Mouse (Mus musculus) heart, embryonic 14.5 days (tissue): ENCODE measurements around the gene Tmem150c. TPM values are rescaled to one million over a fixed set of nuclear protein-coding genes. Genes with fewer than 3 reads are reported as not detected.

Source experiments
- ATAC-seq: fragments of 200-750 bp; cut with Nextera tagmentation; 2 replicates; pipeline ENCODE4 v1.8.0; 2017; ENCODE audit warnings: low read depth, moderate TSS enrichment; ENCODE audit not compliant: insufficient number of reproducible peaks, insufficient read depth, low FRiP score
- H3K27ac ChIP-seq, 2 experiments: fragments of 200-500 bp in 1 of 2; fragments of 300-500 bp in 1 of 2; sonication (generic) in 1 of 2; replicated peaks in 1 of 2; 2 replicates each; pipeline ENCODE4 v1.5.1; 2012 to 2014; ENCODE audit warnings: low read depth in 2 of 2, low read length in 2 of 2, control low read depth in 1 of 2, mild to moderate bottlenecking in 1 of 2, mixed read lengths in 1 of 2; ENCODE audit not compliant: control insufficient read depth in 1 of 2, insufficient read depth in 1 of 2
- H3K27me3 ChIP-seq: fragments of 300-500 bp; sonication (generic); 2 replicates; pipeline ENCODE4 v1.6.1; 2014; ENCODE audit warnings: mild to moderate bottlenecking, low read length, control low read depth; ENCODE audit not compliant: control insufficient read depth, insufficient read depth
- H3K36me3 ChIP-seq: fragments of 300-500 bp; sonication (generic); 2 replicates; pipeline ENCODE4 v1.6.1; 2014; ENCODE audit warnings: mild to moderate bottlenecking, control low read depth, low read length, mixed read lengths; ENCODE audit not compliant: control insufficient read depth, insufficient read depth
- H3K4me1 ChIP-seq, 2 experiments: fragments of 200-500 bp in 1 of 2; fragments of 300-500 bp in 1 of 2; sonication (generic) in 1 of 2; 2 replicates each; pipeline ENCODE4 v1.6.1; 2012 to 2014; ENCODE audit warnings: low read length in 2 of 2, control low read depth in 1 of 2, mixed read lengths in 1 of 2; ENCODE audit not compliant: control insufficient read depth in 2 of 2, insufficient read depth in 2 of 2
- H3K4me2 ChIP-seq: fragments of 300-500 bp; sonication (generic); 2 replicates; pipeline ENCODE4 v1.6.1; 2014; ENCODE audit warnings: mild to moderate bottlenecking, low read length
- H3K4me3 ChIP-seq, 2 experiments: fragments of 200-500 bp in 1 of 2; fragments of 300-500 bp in 1 of 2; sonication (generic) in 1 of 2; 2 replicates each; pipeline ENCODE4 v1.5.1; 2012 to 2014; ENCODE audit warnings: low read length in 2 of 2, mild to moderate bottlenecking in 2 of 2, control low read depth in 1 of 2, low read depth in 1 of 2, moderate library complexity in 1 of 2; ENCODE audit not compliant: control insufficient read depth in 1 of 2, insufficient read depth in 1 of 2
- H3K9ac ChIP-seq: fragments of 300-500 bp; sonication (generic); 2 replicates; pipeline ENCODE4 v1.6.1; 2014; ENCODE audit warnings: mild to moderate bottlenecking, low read length
- H3K9me3 ChIP-seq: fragments of 300-500 bp; sonication (generic); 2 replicates; pipeline ENCODE4 v1.6.1; 2016; ENCODE audit warnings: low read length, control low read depth; ENCODE audit not compliant: control insufficient read depth
- WGBS: fragments of 180-500 bp; shearing (Covaris S2); extraction: QIAGEN DNeasy Blood & Tissue Kit; methylation state at CpG from one replicate; pipeline ENCODE4 v1.1.7; 2014; 5-methylcytosine and 5-hydroxymethylcytosine counted together
- polyA plus RNA-seq: library from polyadenylated mRNA; unstranded; fragments of >200 nt; fragmentation: Nextera tagmentation; extraction: Ambion mirVana; gene quantifications from 2 replicates; pipeline ENCODE4 v1.2.1, GENCODE M21; 2014

Tmem150c gene
- polyA plus RNA-seq, 1 experiment from 2014 or later = 1.2 TPM

DNA sequence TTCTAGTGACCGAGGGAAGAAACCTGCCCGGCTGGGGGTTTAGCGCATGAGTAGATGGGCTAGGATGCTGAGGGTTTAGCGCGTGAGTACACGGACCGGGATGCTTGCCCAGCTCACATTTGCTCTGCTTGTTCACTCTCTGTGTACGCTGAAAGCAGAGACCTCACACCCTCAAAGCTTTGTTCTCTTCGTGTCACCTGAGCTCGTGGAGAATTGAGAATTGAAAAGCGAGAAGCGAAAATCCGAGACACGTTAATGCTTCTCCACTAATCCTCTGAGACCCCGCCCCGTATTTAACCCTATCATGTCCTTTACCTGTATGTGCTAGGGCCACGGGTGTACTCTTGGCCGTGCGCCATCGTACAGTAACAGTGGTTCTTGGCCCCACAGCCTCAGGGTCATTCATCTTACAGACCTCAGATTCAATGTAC, 38.9 kb downstream of the Tmem150c start:
- Histone ChIP-seq H3K4me2 (peak overlapping the region; percentile 55), H3K27me3 (peaks cover 27% of the 10 kb centered on the region), H3K4me1 (peaks cover 0 to 2% of the 10 kb centered on the region in 2 experiments; a peak in 1 of 4 replicates), H3K9ac (no peak overlapping the region), H3K4me3 (0 out of 4 replicates have a peak overlapping the region, but pooled peaks of 1 of the 2 experiments have one; percentile 1), H3K36me3 (no peaks in the 10 kb centered on the region), H3K27ac (no peak overlapping the region), H3K9me3 (no peaks in the 10 kb centered on the region)
- WGBS = 6% methylated on average over 20 of the region's 20 CpGs
- ATAC-seq = no peak

- Histone ChIP-seq H3K4me1 (peaks cover 0 to 2% of the 10 kb centered on the region in 2 experiments; a peak in 1 of 4 replicates), H3K4me3 (no peak overlapping the region), H3K27ac (no peak overlapping the region), H3K36me3 (no peaks in the 10 kb centered on the region), H3K27me3 (peaks cover 27% of the 10 kb centered on the region), H3K9me3 (no peaks in the 10 kb centered on the region), H3K4me2 (no peak overlapping the region), H3K9ac (no peak overlapping the region)
- 55% methylated on average over 8 of the region's 8 CpGs for WGBS
- ATAC-seq = no peak
These were observed 40.3 kb downstream of the Tmem150c start for GRCm38 (mm10) chr5:100119331-100119730.

- no peak overlapping the region for H3K27ac ChIP-seq
- WGBS = 37% methylated on average over 5 of the region's 5 CpGs
- H3K9ac ChIP-seq = no peak overlapping the region
- H3K4me3 ChIP-seq = no peak overlapping the region
- no peak overlapping the region for H3K4me2 ChIP-seq
- H3K36me3 ChIP-seq = no peaks in the 10 kb centered on the region
- H3K9me3 ChIP-seq = no peaks in the 10 kb centered on the region
- no peaks in the 10 kb centered on the region; the same call in 1 of the 2 replicates for H3K27me3 ChIP-seq
- ATAC-seq = no peak
- no peaks in the 10 kb centered on the region for H3K4me1 ChIP-seq
These were observed 46.2 kb downstream of the Tmem150c start for GRCm38 (mm10) chr5:100113403-100113802.

GRCm38 (mm10) chr5:100110581-100110980, 49.0 kb downstream of the Tmem150c start:
- ATAC-seq = no peak
- 72% methylated on average over 3 of the region's 3 CpGs for WGBS
- Histone ChIP-seq H3K9ac (no peak overlapping the region), H3K27ac (no peak overlapping the region), H3K4me1 (no peaks in the 10 kb centered on the region), H3K4me2 (no peak overlapping the region), H3K36me3 (no peaks in the 10 kb centered on the region), H3K27me3 (no peaks in the 10 kb centered on the region), H3K4me3 (no peak overlapping the region), H3K9me3 (no peaks in the 10 kb centered on the region)

- H3K4me2 ChIP-seq = no peak overlapping the region
- WGBS = 39% methylated on average over 7 of the region's 7 CpGs
- H3K9ac ChIP-seq = no peak overlapping the region
- H3K27me3 ChIP-seq = no peaks in the 10 kb centered on the region
- ATAC-seq = no peak
- H3K4me1 ChIP-seq = no peaks in the 10 kb centered on the region
- H3K9me3 ChIP-seq = no peaks in the 10 kb centered on the region
- H3K4me3 ChIP-seq = no peak overlapping the region
- H3K27ac ChIP-seq = no peak overlapping the region
- no peaks in the 10 kb centered on the region for H3K36me3 ChIP-seq
These were observed 49.9 kb downstream of the Tmem150c start for GRCm38 (mm10) chr5:100109543-100110282.

DNA sequence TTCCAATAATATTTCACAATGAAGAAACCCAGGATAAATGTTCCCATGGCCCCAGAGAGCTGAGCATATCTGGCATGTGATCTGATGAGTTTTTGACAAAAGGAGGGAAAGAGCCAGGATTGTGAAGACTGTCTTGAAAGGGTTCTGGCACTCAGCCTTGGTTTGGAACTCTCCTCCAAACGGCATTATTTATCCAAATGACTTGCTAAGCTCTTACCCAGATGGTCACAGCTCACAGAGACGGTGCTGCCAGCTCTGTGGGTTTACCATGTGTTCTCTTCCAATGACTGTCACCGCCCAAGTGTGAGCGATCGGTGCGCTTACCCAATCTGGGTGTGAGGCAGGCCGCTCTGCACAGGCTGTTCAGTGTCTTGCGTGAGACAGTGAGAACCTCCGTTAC, 50.7 kb downstream of the Tmem150c start:
- WGBS = 69% methylated on average over 9 of the region's 9 CpGs
- H3K27ac ChIP-seq = no peak overlapping the region
- no peak for ATAC-seq

DNA sequence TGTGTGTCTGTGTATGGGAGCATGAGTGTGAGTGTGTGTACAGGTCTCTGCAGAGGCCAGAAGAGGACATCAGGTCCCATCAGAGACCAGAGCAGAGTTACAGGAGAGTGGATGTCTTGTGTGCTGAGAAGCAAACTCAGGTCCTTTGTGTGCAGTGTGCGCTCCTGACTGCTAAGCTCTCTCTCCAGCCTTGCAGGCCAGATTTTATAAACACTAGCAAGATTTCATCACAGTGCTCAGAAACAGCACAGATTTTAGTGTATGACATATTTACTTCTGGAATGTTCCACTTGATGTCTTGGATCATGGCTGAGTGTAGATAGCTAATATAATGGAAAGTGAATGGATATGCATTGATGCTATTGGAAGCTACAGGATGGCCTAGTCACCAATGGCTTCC, 57.2 kb downstream of the Tmem150c start:
- H3K9ac ChIP-seq = no peak overlapping the region
- H3K4me1 ChIP-seq = no peaks in the 10 kb centered on the region
- no peak overlapping the region for H3K4me3 ChIP-seq
- H3K27ac ChIP-seq = no peak overlapping the region
- ATAC-seq = no peak
- WGBS = 86% methylated on average over 1 of the region's 1 CpGs
- no peaks in the 10 kb centered on the region for H3K36me3 ChIP-seq
- no peak overlapping the region for H3K4me2 ChIP-seq
- no peaks in the 10 kb centered on the region for H3K27me3 ChIP-seq
- H3K9me3 ChIP-seq = no peaks in the 10 kb centered on the region

More for the DNA sequence above, 50.7 kb downstream of the Tmem150c start:
- H3K27me3 ChIP-seq = no peaks in the 10 kb centered on the region
- no peak overlapping the region for H3K9ac ChIP-seq
- H3K9me3 ChIP-seq = no peaks in the 10 kb centered on the region
- H3K4me2 ChIP-seq = no peak overlapping the region
- H3K4me1 ChIP-seq = no peaks in the 10 kb centered on the region
- H3K36me3 ChIP-seq = no peaks in the 10 kb centered on the region
- H3K4me3 ChIP-seq = no peak overlapping the region

- Histone ChIP-seq H3K4me1 (no peaks in the 10 kb centered on the region), H3K9me3 (no peaks in the 10 kb centered on the region), H3K36me3 (no peaks in the 10 kb centered on the region), H3K27me3 (no peaks in the 10 kb centered on the region), H3K27ac (no peak overlapping the region), H3K9ac (no peak overlapping the region), H3K4me2 (no peak overlapping the region), H3K4me3 (no peak overlapping the region)
- ATAC-seq = no peak
- WGBS = 94% methylated on average over 4 of the region's 4 CpGs
These were observed 61.6 kb downstream of the Tmem150c start for GRCm38 (mm10) chr5:100097967-100098366.
